Mouse (Mus musculus): ENCODE data around the gene Gm21854.
"Not testable (repeated sequence)": the region's sequence is repeated elsewhere in the genome, so short reads cannot be mapped to it uniquely, and the experiment has no call there.

Gm21854 gene

DNA sequence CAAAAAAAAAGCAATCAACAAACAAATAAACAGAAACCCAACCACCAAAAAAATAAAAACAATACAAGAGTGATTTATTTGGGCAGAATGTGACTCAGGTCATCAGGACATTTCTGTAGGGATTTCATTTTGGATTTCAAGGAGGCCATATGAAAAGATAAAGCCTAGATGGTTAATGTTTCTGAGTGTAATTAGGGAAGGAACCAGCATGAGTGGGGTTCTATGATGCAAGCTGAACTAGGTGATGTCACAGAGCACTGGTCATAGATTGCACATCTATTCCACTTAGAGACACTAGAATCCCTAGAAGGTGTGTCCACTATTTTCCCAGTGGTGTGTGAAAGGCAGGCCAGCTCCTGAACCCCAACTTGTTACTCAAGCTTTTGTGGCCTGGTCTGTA, at the start of gene Gm21854:
TSS of gene Gm21854 (plus strand) at position 301 of the 400 bp plus-strand sequence.
- DNase-seq, result not testable (repeated sequence)
